11 mouse cellular contexts compared by ENCODE assay signal in the genomic region with DNA sequence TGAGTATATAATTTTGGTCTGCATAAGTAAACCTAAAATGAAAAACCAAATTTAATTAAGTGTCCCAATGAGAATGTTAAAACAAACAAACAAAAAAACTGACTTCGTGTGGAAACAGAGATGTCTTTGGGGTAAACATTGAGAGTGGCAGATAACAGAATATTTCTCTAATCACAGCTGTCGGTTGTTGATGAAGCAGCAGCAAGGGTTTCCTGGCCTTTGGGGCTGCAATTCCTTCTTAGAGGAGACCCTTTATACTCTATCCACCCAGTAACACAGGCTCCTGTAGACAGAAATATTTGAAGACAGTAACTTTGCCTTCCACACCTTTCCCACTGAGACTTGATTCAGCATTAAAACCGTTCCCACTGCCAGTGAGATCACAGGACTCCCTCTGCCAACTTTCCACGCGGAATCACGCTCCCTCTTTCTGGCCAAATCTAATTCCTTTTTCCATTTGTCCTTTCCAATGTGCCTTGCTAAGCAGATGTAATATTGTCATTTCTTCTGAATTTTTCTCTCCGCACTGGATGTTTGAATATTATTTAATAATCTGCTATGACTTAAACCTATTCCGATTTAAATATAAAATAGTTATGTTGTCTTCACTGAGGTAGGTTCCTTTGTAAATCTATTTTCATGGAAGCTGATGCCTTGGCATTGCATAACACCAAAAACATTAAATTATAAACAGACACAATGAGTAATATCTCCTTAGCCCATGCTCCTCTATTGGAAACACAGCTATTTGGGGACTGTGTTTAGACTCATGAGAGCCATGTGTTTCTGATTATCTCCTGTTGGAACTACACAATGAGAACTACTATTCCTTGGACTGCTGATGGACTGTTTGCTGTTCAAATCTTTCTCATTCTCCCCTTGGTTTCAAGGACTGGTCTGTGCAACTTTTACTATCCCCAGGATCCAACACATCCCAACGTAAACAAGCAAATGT. TPM values are rescaled to one million over a fixed set of nuclear protein-coding genes. Genes with fewer than 3 reads are reported as not detected.
A peak's percentile ranks its signal among the peaks of the same experiment; 100 is the strongest.
DNase-seq lines count a peak whose midpoint lies in the region; ATAC-seq and TF ChIP-seq lines count a peak whose summit lies in the region.
"Had no signal": no experiment of that assay in that cellular context is flagged by ENCODE, and none has a peak within 500 bp of the region (broad histone marks: within the 10 kb centered on the region; RNA-seq: fewer than 3 reads in every experiment).

No protein-coding gene starts in this region.

- no peaks in the 10 kb centered on the region for H3K27me3 ChIP-seq in liver, adult 2 months (ENCODE audit: control insufficient read depth, insufficient read depth, low read length)
- H3K27me3 ChIP-seq in embryonic facial prominence, embryonic 11.5 days (ENCODE audit: control insufficient read depth, insufficient read depth, low read length) = no peaks in the 10 kb centered on the region
- H3K27me3 ChIP-seq in heart, embryonic 13.5 days (replicated peaks) = 0 out of 2 replicates have a peak, but pooled peaks cover 6% of the 10 kb centered on the region
- no peaks in the 10 kb centered on the region for H3K27me3 ChIP-seq in limb, embryonic 15.5 days

- no peak overlapping the region for H3K4me3 ChIP-seq in liver, adult 2 months (ENCODE audit: insufficient read depth, low read depth, low read length)
- peak overlapping the region; percentile 21 for H3K4me3 ChIP-seq in embryonic facial prominence, embryonic 11.5 days (ENCODE audit: low read depth, low read length)
- H3K4me3 ChIP-seq in heart, embryonic 13.5 days = peak overlapping the region; percentile 13; the same call in 1 of the 2 replicates
- H3K4me3 ChIP-seq in limb, embryonic 15.5 days = peak overlapping the region; percentile 23
- H3K4me3 ChIP-seq: midbrain, embryonic 10.5 days had no signal

- no peaks in the 10 kb centered on the region for H3K9me3 ChIP-seq in embryonic facial prominence, embryonic 11.5 days (replicated peaks; ENCODE audit: control insufficient read depth, low read length)
- no peaks in the 10 kb centered on the region for H3K9me3 ChIP-seq in heart, embryonic 13.5 days
- H3K9me3 ChIP-seq in limb, embryonic 15.5 days = no peaks in the 10 kb centered on the region
- H3K9me3 ChIP-seq: midbrain, embryonic 10.5 days had no signal

- DNase-seq in liver, adult 2 months (ENCODE audit: extremely low read depth, low read depth, low spot score) = peak; percentile 30
- DNase-seq in liver = no peak
- peak; percentile 88 for DNase-seq in embryonic facial prominence, embryonic 11.5 days (ENCODE audit: low spot score)
- DNase-seq in cerebellum, postnatal 14 days = no peak
- DNase-seq: adrenal gland, postnatal 14 days; kidney, postnatal 10 days had no signal

- no peak for TF ChIP-seq CTCF in liver, adult 2 months (IDR thresholded peaks at IDR 0.05; ENCODE audit: low read depth, low read length)

- TF ChIP-seq POLR2A in liver, adult 2 months (IDR thresholded peaks at IDR 0.05; ENCODE audit: extremely low read depth, insufficient read depth, low read length) = no peak

- H3K9ac ChIP-seq in liver, adult 2 months (ENCODE audit: low read depth, low read length) = 0 out of 2 replicates have a peak overlapping the region, but pooled peaks have one; percentile 19
- peak overlapping the region; percentile 30; the same call in 1 of the 2 replicates for H3K9ac ChIP-seq in embryonic facial prominence, embryonic 11.5 days (replicated peaks; ENCODE audit: low read length)
- H3K9ac ChIP-seq in heart, embryonic 13.5 days = no peak overlapping the region
- H3K9ac ChIP-seq in limb, embryonic 15.5 days = no peak overlapping the region

- peaks cover 10% of the 10 kb centered on the region for H3K36me3 ChIP-seq in liver, adult 2 months (ENCODE audit: control insufficient read depth, insufficient read depth, low read length)
- H3K36me3 ChIP-seq in embryonic facial prominence, embryonic 11.5 days (replicated peaks; ENCODE audit: control insufficient read depth, insufficient read depth, low read depth, low read length) = no peaks in the 10 kb centered on the region
- H3K36me3 ChIP-seq in heart, embryonic 13.5 days = no peaks in the 10 kb centered on the region
- no peaks in the 10 kb centered on the region for H3K36me3 ChIP-seq in limb, embryonic 15.5 days
- H3K36me3 ChIP-seq: midbrain, embryonic 10.5 days had no signal

- peaks cover 14% of the 10 kb centered on the region for H3K79me2 ChIP-seq in liver, adult 2 months (ENCODE audit: control insufficient read depth, insufficient read depth, low read length)

- ATAC-seq in embryonic facial prominence, embryonic 11.5 days (replicated peaks; ENCODE audit: insufficient number of reproducible peaks, low FRiP score, low TSS enrichment, low read depth) = 0 out of 2 replicates have a peak, but pooled peaks have one; percentile 60
- no peak for ATAC-seq in heart, embryonic 13.5 days (ENCODE audit: extremely low read depth, insufficient number of reproducible peaks, low FRiP score, low TSS enrichment)
- peak; percentile 76 for ATAC-seq in limb, embryonic 15.5 days (ENCODE audit: insufficient number of reproducible peaks, low FRiP score, low TSS enrichment, low read depth)
- ATAC-seq in cerebellum, adult (ENCODE audit: insufficient number of reproducible peaks, low FRiP score, low TSS enrichment) = no peak

- H3K4me2 ChIP-seq in embryonic facial prominence, embryonic 11.5 days (ENCODE audit: low read depth, low read length) = peak overlapping the region; percentile 38
- peak overlapping the region; percentile 36 for H3K4me2 ChIP-seq in heart, embryonic 13.5 days
- peak overlapping the region; percentile 34 for H3K4me2 ChIP-seq in limb, embryonic 15.5 days

- peaks cover 8% of the 10 kb centered on the region for H3K4me1 ChIP-seq in liver, adult 2 months (ENCODE audit: control insufficient read depth, insufficient read depth, low read length)
- H3K4me1 ChIP-seq in embryonic facial prominence, embryonic 11.5 days (ENCODE audit: control insufficient read depth, insufficient read depth, low read length) = no peaks in the 10 kb centered on the region
- H3K4me1 ChIP-seq in heart, embryonic 13.5 days = 0 out of 2 replicates have a peak, but pooled peaks cover 2% of the 10 kb centered on the region
- H3K4me1 ChIP-seq in limb, embryonic 15.5 days = peaks cover 5% of the 10 kb centered on the region; the same call in 1 of the 2 replicates

- H3K27ac ChIP-seq in liver, adult 2 months (replicated peaks; ENCODE audit: insufficient read depth, low read depth, low read length) = peak overlapping the region; percentile 52
- peak overlapping the region; percentile 81 for H3K27ac ChIP-seq in embryonic facial prominence, embryonic 11.5 days (replicated peaks; ENCODE audit: low read depth, low read length)
- peak overlapping the region; percentile 36; the same call in 1 of the 2 replicates for H3K27ac ChIP-seq in heart, embryonic 13.5 days (replicated peaks)
- peak overlapping the region; percentile 82 for H3K27ac ChIP-seq in limb, embryonic 15.5 days
- H3K27ac ChIP-seq: midbrain, embryonic 10.5 days had no signal

- WGBS in liver, adult 2 months = 51% methylated on average over 9 of the region's 9 CpGs
- 48% methylated on average over 9 of the region's 9 CpGs for WGBS in embryonic facial prominence, embryonic 11.5 days
- 53% methylated on average over 9 of the region's 9 CpGs for WGBS in heart, embryonic 13.5 days
- 28% methylated on average over 9 of the region's 9 CpGs for WGBS in limb, embryonic 15.5 days

RNA-seq across cellular contexts. Expression of gene Cped1, which starts 4.7 kb away (rescaled TPM):
- total RNA-seq in liver, adult 2 months (2014; rRNA removed) = 59.8 and 63.6 TPM in 2 replicates
- 6.0 and 6.9 TPM in 2 replicates for polyA plus RNA-seq in liver, adult 2 months (2012; rRNA removed)
- polyA plus RNA-seq in embryonic facial prominence, embryonic 11.5 days (2014; fragmentation: Nextera tagmentation; extraction: Ambion mirVana) = 40.2 and 42.3 TPM in 2 replicates
- 5.8 and 6.0 TPM in 2 replicates for polyA plus RNA-seq in heart, embryonic 13.5 days (2015; fragmentation: Nextera tagmentation; extraction: Ambion mirVana)
- polyA plus RNA-seq in limb, embryonic 15.5 days (2015; fragmentation: Nextera tagmentation; extraction: Ambion mirVana) = 42.0 and 43.1 TPM in 2 replicates
- total RNA-seq: MEL had no signal

RNA-seq across cellular contexts. Expression of gene Ing3, which starts 41.1 kb away (rescaled TPM):
- total RNA-seq in liver, adult 2 months (2014; rRNA removed) = 6.4 and 7.9 TPM in 2 replicates
- polyA plus RNA-seq in liver, adult 2 months (2012; rRNA removed) = 3.3 and 3.6 TPM in 2 replicates
- polyA plus RNA-seq in embryonic facial prominence, embryonic 11.5 days (2014; fragmentation: Nextera tagmentation; extraction: Ambion mirVana) = 51.1 and 51.7 TPM in 2 replicates
- 30.4 and 36.3 TPM in 2 replicates for polyA plus RNA-seq in heart, embryonic 13.5 days (2015; fragmentation: Nextera tagmentation; extraction: Ambion mirVana)
- 49.3 and 51.5 TPM in 2 replicates for polyA plus RNA-seq in limb, embryonic 15.5 days (2015; fragmentation: Nextera tagmentation; extraction: Ambion mirVana)

Comparison
In these comparisons a context has a peak if more than half of its experiments do, and no peak if none do; other contexts are left out.
1. DNase-seq: peak in liver, adult 2 months (single experiment) and embryonic facial prominence, embryonic 11.5 days (single experiment); none in liver (single experiment) and cerebellum, postnatal 14 days (0 of 2).
2. H3K9ac ChIP-seq: peak in liver, adult 2 months (single experiment) and embryonic facial prominence, embryonic 11.5 days (single experiment); none in heart, embryonic 13.5 days (single experiment) and limb, embryonic 15.5 days (single experiment).
3. ATAC-seq: peak in embryonic facial prominence, embryonic 11.5 days (single experiment) and limb, embryonic 15.5 days (single experiment); none in heart, embryonic 13.5 days (single experiment) and cerebellum, adult (single experiment).
4. Peak in every context shown above with its lines, with median percentiles within 50 percentile points of each other: H3K27ac ChIP-seq and H3K4me2 ChIP-seq.